Mouse (Mus musculus) forebrain, embryonic 16.5 days (tissue): Measurements from ENCODE around the gene Atf7ip2. TPM values are rescaled to one million over a fixed set of nuclear protein-coding genes. Genes with fewer than 3 reads are reported as not detected.
A peak's percentile ranks its signal among the peaks of the same experiment; 100 is the strongest.
"Not testable (repeated sequence)": the region's sequence is repeated elsewhere in the genome, so short reads cannot be mapped to it uniquely, and the experiment has no call there.

Source experiments
- ATAC-seq: fragments of 200-750 bp; cut with Nextera tagmentation; 2 replicates; pipeline ENCODE4 v1.8.0; 2017; ENCODE audit warnings: mild to moderate bottlenecking, moderate library complexity
- H3K27ac ChIP-seq: fragments of 300-500 bp; sonication (generic); 2 replicates; pipeline ENCODE4 v1.5.1; 2014; ENCODE audit warnings: low read length, control low read depth
- H3K27me3 ChIP-seq: fragments of 300-500 bp; sonication (generic); replicated peaks from 2 replicates; pipeline ENCODE4 v1.6.1; 2014; ENCODE audit warnings: low read length; ENCODE audit not compliant: control insufficient read depth, insufficient read depth
- H3K36me3 ChIP-seq: fragments of 300-500 bp; sonication (generic); 2 replicates; pipeline ENCODE4 v1.6.1; 2014; ENCODE audit not compliant: control insufficient read depth, insufficient read depth
- H3K4me1 ChIP-seq: fragments of 300-500 bp; sonication (generic); replicated peaks from 2 replicates; pipeline ENCODE4 v1.6.1; 2014; ENCODE audit warnings: low read length; ENCODE audit not compliant: control insufficient read depth, insufficient read depth
- H3K4me2 ChIP-seq: fragments of 300-500 bp; sonication (generic); 2 replicates; pipeline ENCODE4 v1.6.1; 2014; ENCODE audit warnings: mild to moderate bottlenecking, low read length, control low read depth
- H3K4me3 ChIP-seq: fragments of 300-500 bp; sonication (generic); replicated peaks from 2 replicates; pipeline ENCODE4 v1.5.1; 2014; ENCODE audit warnings: mild to moderate bottlenecking, low read length, control low read depth
- H3K9ac ChIP-seq: fragments of 300-500 bp; sonication (generic); replicated peaks from 2 replicates; pipeline ENCODE4 v1.6.1; 2014; ENCODE audit warnings: low read depth, low read length, control low read depth
- H3K9me3 ChIP-seq: fragments of 300-500 bp; sonication (generic); 2 replicates; pipeline ENCODE4 v1.6.1; 2016; ENCODE audit warnings: low read length; ENCODE audit not compliant: control insufficient read depth
- WGBS: fragments of 180-500 bp; shearing (Covaris S2); extraction: QIAGEN DNeasy Blood & Tissue Kit; methylation state at CpG from one replicate; pipeline ENCODE4 v1.1.7; 2014; 5-methylcytosine and 5-hydroxymethylcytosine counted together
- polyA plus RNA-seq: library from polyadenylated mRNA; unstranded; fragments of >200 nt; fragmentation: Nextera tagmentation; extraction: Ambion mirVana; gene quantifications from 2 replicates; pipeline ENCODE4 v1.2.1, GENCODE M21; 2015

Atf7ip2 gene
- 0.18 TPM in 1 of 2 replicates, not detected in the other for polyA plus RNA-seq

- peak; percentile 98 for ATAC-seq
- 1% methylated on average over 63 of the region's 63 CpGs for WGBS
- H3K9ac ChIP-seq = peak within 1 kb of the TSS; percentile 42
- H3K27me3 ChIP-seq = peaks cover 6% of the 10 kb centered on the region; the same call in 1 of the 2 replicates
- no peak within 1 kb of the TSS for H3K27ac ChIP-seq
- H3K36me3 ChIP-seq = no peaks in the 10 kb centered on the region
- H3K4me2 ChIP-seq = peak within 1 kb of the TSS; percentile 77
- H3K9me3 ChIP-seq = peaks cover 3% of the 10 kb centered on the region
- peak within 1 kb of the TSS; percentile 52 for H3K4me3 ChIP-seq
- peaks cover 10% of the 10 kb centered on the region for H3K4me1 ChIP-seq
These were observed at the start of gene Atf7ip2 for GRCm38 (mm10) chr16:10192679-10193506. Gene Atf7ip2, plus strand, starts transcription at chr16:10192712.

- no peak overlapping the region for H3K27ac ChIP-seq
- ATAC-seq = no peak
- WGBS = 89% methylated on average over 2 of the region's 2 CpGs
These were observed 49.3 kb upstream of the Atf7ip2 start for GRCm38 (mm10) chr16:10143166-10143565.

DNA sequence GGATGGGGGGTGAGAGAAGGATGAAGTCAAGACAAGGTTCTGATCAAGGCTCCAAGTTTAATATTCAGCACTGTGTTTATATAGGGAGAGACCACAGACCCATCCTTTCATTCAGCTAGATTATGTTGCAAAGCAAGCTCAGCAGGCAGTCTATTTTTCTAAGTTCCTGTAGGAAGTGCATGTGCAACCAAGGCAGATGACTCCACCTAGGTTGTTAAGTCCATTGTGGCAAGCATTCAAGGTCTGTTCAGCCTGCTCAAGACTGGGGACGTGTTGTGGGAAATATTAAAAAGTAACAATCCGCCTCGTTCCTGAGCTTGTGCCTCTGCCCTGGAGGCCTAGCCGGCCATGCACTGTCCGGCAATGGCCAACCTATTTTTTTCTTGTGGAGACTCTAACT lies 45.1 kb upstream of the Atf7ip2 start:
- ATAC-seq = no peak
- 93% methylated on average over 5 of the region's 5 CpGs for WGBS
- Histone ChIP-seq H3K4me2 (no peak overlapping the region), H3K27ac (no peak overlapping the region), H3K9ac (no peak overlapping the region), H3K4me3 (no peak overlapping the region), H3K27me3 (no peaks in the 10 kb centered on the region), H3K9me3 (no peaks in the 10 kb centered on the region), H3K4me1 (no peaks in the 10 kb centered on the region), H3K36me3 (no peaks in the 10 kb centered on the region)

More at GRCm38 (mm10) chr16:10143166-10143565, 49.3 kb upstream of the Atf7ip2 start:
- Histone ChIP-seq H3K9ac (no peak overlapping the region), H3K27me3 (no peaks in the 10 kb centered on the region), H3K4me2 (no peak overlapping the region), H3K9me3 (no peaks in the 10 kb centered on the region), H3K4me3 (no peak overlapping the region), H3K4me1 (no peaks in the 10 kb centered on the region), H3K36me3 (no peaks in the 10 kb centered on the region)

DNA sequence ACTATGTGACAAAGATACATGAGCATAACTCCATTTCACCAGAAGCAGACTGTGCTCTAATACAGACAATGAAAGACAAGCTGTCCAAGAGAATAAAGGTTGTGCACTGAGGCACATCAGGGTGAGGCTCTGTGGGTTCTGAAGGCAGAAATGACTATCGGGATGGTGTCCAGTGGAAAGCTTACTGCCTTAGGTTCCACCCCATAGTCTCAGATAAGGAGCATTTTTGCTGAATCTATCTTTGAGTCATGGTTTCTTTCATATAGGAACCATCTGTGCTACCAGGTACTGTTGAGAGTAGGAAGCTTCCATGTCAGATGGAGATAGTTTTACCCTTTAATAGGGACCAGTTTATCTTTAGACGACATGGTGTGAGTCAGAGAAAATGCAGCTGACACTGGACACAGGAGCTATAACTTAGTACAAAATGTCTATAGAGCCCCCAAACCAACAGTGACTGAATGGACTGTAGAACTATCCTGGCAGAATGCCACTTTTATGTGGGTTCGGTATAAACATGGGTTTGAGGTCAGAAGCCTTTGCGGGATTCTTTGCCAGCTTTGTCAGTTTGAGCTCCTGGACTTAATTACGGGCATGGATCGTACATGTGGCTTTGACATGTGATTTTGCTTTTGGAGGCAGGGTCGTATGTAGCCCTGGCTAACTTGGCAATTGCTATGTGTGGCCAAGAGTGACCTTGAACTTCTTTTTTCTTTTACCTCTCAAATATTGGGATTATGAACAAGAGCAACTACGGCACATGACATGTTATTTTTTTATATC lies 23.2 kb upstream of the Atf7ip2 start:
- Histone ChIP-seq H3K4me3 (no peak overlapping the region), H3K4me2 (no peak overlapping the region), H3K27ac (no peak overlapping the region), H3K27me3 (no peaks in the 10 kb centered on the region), H3K36me3 (no peaks in the 10 kb centered on the region), H3K4me1 (no peaks in the 10 kb centered on the region), H3K9ac (no peak overlapping the region), H3K9me3 (no peaks in the 10 kb centered on the region)
- 91% methylated on average over 8 of the region's 8 CpGs for WGBS
- ATAC-seq = no peak

DNA sequence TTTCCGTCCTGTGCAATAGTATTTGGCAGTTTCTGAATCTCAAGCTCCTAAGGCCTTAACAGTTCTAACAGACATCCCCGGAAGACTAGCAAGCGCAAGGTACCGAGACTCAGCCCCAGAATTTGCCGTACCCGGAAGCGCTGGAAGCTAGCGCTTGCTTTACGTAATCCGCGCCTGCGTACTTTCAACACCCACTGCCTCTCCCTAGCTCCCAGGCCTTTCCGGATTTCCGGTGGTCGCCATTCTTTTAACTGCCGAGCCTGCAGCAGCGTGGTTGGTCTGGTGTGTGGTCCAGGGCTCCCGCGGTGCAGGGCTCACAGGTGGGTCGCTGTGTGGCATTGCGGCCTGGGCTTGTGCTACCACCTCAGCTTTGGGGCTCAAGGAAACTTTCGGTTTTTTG lies 22.5 kb upstream of the Atf7ip2 start, which contains the start of gene Rpl39l:
Gene Rpl39l, plus strand, starts transcription at position 222 of the 400 bp plus-strand sequence.
- Histone ChIP-seq H3K4me1 (no peaks in the 10 kb centered on the region), H3K4me3 (no peak within 1 kb of the TSS), H3K27me3 (no peaks in the 10 kb centered on the region), H3K4me2 (no peak within 1 kb of the TSS), H3K9me3 (no peaks in the 10 kb centered on the region), H3K27ac (no peak within 1 kb of the TSS), H3K36me3 (no peaks in the 10 kb centered on the region), H3K9ac (no peak within 1 kb of the TSS)
- ATAC-seq = no peak
- WGBS = 90% methylated on average over 22 of the region's 22 CpGs

DNA sequence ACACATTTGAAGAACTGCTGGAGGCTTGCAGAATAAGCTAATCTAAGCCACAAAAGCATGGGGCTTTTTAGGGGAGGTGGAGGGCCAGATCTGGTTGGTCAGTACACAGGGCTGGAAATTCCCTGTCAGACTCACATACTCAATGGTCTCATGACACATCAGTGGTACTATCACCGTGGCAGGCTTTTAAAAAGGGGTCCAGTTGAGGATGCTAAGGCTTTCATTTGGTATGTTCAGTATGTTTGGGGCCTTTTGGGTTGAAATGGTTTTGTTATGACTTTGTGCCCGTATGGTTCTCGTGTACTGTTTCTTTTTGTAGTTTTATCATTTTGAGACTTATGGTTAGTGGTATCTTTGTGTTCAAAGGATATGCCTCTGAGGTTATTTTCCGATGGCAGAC lies 21.2 kb upstream of the Atf7ip2 start:
- Histone ChIP-seq H3K36me3 (no peaks in the 10 kb centered on the region), H3K4me2 (no peak overlapping the region), H3K4me3 (no peak overlapping the region), H3K4me1 (no peaks in the 10 kb centered on the region), H3K9ac (no peak overlapping the region), H3K27me3 (no peaks in the 10 kb centered on the region), H3K27ac (no peak overlapping the region), H3K9me3 (no peaks in the 10 kb centered on the region)
- WGBS = 88% methylated on average over 4 of the region's 4 CpGs
- ATAC-seq = no peak

- H3K4me1 ChIP-seq = no peaks in the 10 kb centered on the region
- H3K27ac ChIP-seq = no peak overlapping the region
- H3K27me3 ChIP-seq = no peaks in the 10 kb centered on the region
- no peak overlapping the region for H3K4me3 ChIP-seq
- no peak overlapping the region for H3K4me2 ChIP-seq
- ATAC-seq = no peak
- peaks cover 4% of the 10 kb centered on the region; the same call in 1 of the 2 replicates for H3K9me3 ChIP-seq
- H3K9ac ChIP-seq = no peak overlapping the region
- WGBS = 84% methylated on average over 3 of the region's 3 CpGs
- no peaks in the 10 kb centered on the region for H3K36me3 ChIP-seq
These were observed 20.2 kb upstream of the Atf7ip2 start for GRCm38 (mm10) chr16:10172179-10172820.

DNA sequence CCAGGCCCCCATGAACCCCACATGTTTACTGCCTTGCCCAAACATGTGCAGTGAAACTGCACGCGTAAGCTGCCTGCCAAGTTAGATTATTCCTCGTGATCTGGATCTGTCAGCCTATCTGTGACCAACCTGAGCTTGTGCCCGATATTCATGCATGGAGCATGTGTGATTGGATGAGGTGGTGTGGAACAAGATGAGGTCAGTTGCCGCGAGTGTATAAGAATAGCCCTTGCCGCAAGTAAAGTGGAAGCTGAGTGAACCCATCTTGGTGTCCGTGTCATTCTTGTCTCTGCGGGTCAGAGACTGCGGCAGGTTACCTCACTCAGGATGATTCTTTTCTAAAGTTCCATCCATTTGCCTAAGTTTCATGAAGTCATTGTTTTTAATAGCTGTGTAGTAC lies 5.1 kb upstream of the Atf7ip2 start:
- H3K27me3 ChIP-seq, H3K4me3 ChIP-seq, ATAC-seq, H3K9ac ChIP-seq, H3K27ac ChIP-seq, H3K4me2 ChIP-seq, H3K36me3 ChIP-seq, H3K4me1 ChIP-seq: not testable (repeated sequence)
- WGBS = 96% methylated on average over 10 of the region's 10 CpGs
- H3K9me3 ChIP-seq = peaks cover 26% of the 10 kb centered on the region

- H3K4me2 ChIP-seq = no peak overlapping the region
- no peak overlapping the region for H3K27ac ChIP-seq
- H3K27me3 ChIP-seq = no peaks in the 10 kb centered on the region
- H3K9ac ChIP-seq = no peak overlapping the region
- no peak for ATAC-seq
- H3K36me3 ChIP-seq = no peaks in the 10 kb centered on the region
- H3K4me3 ChIP-seq = no peak overlapping the region
- H3K9me3 ChIP-seq = no peaks in the 10 kb centered on the region
- no peaks in the 10 kb centered on the region for H3K4me1 ChIP-seq
- WGBS = 91% methylated on average over 1 of the region's 1 CpGs
These were observed 16.3 kb downstream of the Atf7ip2 start for GRCm38 (mm10) chr16:10208777-10209176.
